Mouse (Mus musculus) adipocyte (in vitro differentiated cells): ENCODE results near the gene Pradc1.
A peak's percentile ranks its signal among the peaks of the same experiment; 100 is the strongest.

ENCODE experiments used
- DNase-seq: peaks from one replicate; pipeline ENCODE4 v3.0.0-alpha.2; 2016; ENCODE audit warnings: low spot score

Gene Pradc1

GRCm38 (mm10) chr6:85451664-85452410, at the start of gene Pradc1:
Pradc1 (minus strand) TSS chr6:85451970.
- peak; percentile 100 for DNase-seq

GRCm38 (mm10) chr6:85500416-85500815, 48.6 kb upstream of the Pradc1 start:
- no peak for DNase-seq

- DNase-seq = peak; percentile 55
Measured at GRCm38 (mm10) chr6:85498147-85498546, 46.4 kb upstream of the Pradc1 start.

- DNase-seq = no peak
Measured at GRCm38 (mm10) chr6:85496976-85497375, 45.2 kb upstream of the Pradc1 start.

- no peak for DNase-seq
Measured at GRCm38 (mm10) chr6:85491606-85492005, 39.8 kb upstream of the Pradc1 start.

- no peak for DNase-seq
Measured at GRCm38 (mm10) chr6:85490252-85490651, 38.5 kb upstream of the Pradc1 start.

GRCm38 (mm10) chr6:85489717-85490116, 37.9 kb upstream of the Pradc1 start:
- DNase-seq = no peak

GRCm38 (mm10) chr6:85488510-85488909, 36.7 kb upstream of the Pradc1 start:
- no peak for DNase-seq

- no peak for DNase-seq
Measured at GRCm38 (mm10) chr6:85485738-85486137, 34.0 kb upstream of the Pradc1 start.

GRCm38 (mm10) chr6:85483843-85484721, 32.3 kb upstream of the Pradc1 start:
- DNase-seq = no peak

- no peak for DNase-seq
Measured at GRCm38 (mm10) chr6:85480685-85481084, 28.9 kb upstream of the Pradc1 start.

GRCm38 (mm10) chr6:85479979-85480378, 28.2 kb upstream of the Pradc1 start:
- no peak for DNase-seq

- no peak for DNase-seq
Measured at GRCm38 (mm10) chr6:85478416-85478815, 26.6 kb upstream of the Pradc1 start.

- DNase-seq = no peak
Measured at GRCm38 (mm10) chr6:85477366-85477917, 25.7 kb upstream of the Pradc1 start.

GRCm38 (mm10) chr6:85475581-85475980, 23.8 kb upstream of the Pradc1 start:
- no peak for DNase-seq

GRCm38 (mm10) chr6:85472542-85472941, 20.8 kb upstream of the Pradc1 start:
- DNase-seq = no peak

GRCm38 (mm10) chr6:85471962-85472361, 20.2 kb upstream of the Pradc1 start:
- no peak for DNase-seq

- peak; percentile 45 for DNase-seq
Measured at GRCm38 (mm10) chr6:85469660-85470430, 18.1 kb upstream of the Pradc1 start.

GRCm38 (mm10) chr6:85465381-85465780, 13.6 kb upstream of the Pradc1 start:
- peak; percentile 55 for DNase-seq

GRCm38 (mm10) chr6:85459621-85460020, 7.9 kb upstream of the Pradc1 start:
- DNase-seq = no peak

GRCm38 (mm10) chr6:85452816-85453215, 1.0 kb upstream of the Pradc1 start:
- DNase-seq = no peak

- DNase-seq = no peak
Measured at GRCm38 (mm10) chr6:85452411-85452665, 568 bp upstream of the Pradc1 start.
